Mouse (Mus musculus) heart, adult 2 months (tissue): Measurements from ENCODE around the gene Fbln5.

Experiments used
- CTCF ChIP-seq: fragments of 200-600 bp; IDR thresholded peaks from 2 replicates; pipeline ENCODE4 v1.8.1; 2022; ENCODE audit warnings: antibody characterized with exemption, mild to moderate bottlenecking, moderate library complexity
- EP300 ChIP-seq: fragments of 200-500 bp; IDR thresholded peaks from 2 replicates; pipeline ENCODE4 v1.6.1; 2011; ENCODE audit warnings: low read depth, low read length, control low read depth; ENCODE audit not compliant: insufficient read depth

DNA sequence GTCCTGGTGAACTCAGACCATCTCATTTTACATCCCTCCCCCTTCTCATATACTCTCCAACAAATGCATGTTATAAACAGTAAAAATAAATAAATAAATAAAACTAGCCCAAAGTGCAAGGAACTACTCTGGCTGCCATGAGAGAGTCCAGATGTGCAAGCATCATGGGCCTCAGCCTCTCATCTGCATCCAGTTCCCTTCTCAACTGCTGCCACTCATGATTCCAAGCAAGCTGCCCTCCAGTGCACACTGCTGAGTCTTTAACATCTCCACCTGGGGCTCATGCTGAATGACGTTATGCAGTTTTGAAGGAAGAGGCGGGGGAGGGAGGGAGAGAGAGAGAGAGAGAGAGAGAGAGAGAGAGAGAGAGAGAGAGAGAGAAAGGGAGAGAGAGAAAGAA, 76.5 kb downstream of the Fbln5 start:
- TF ChIP-seq CTCF = no peak
- TF ChIP-seq EP300 = no peak
